Mouse (Mus musculus): Measurements from ENCODE around the gene Bcorl1. TPM values are rescaled to one million over a fixed set of nuclear protein-coding genes. Genes with fewer than 3 reads are reported as not detected.

Gene Bcorl1
- polyA plus RNA-seq, 1 experiment: 3.7 TPM

DNA sequence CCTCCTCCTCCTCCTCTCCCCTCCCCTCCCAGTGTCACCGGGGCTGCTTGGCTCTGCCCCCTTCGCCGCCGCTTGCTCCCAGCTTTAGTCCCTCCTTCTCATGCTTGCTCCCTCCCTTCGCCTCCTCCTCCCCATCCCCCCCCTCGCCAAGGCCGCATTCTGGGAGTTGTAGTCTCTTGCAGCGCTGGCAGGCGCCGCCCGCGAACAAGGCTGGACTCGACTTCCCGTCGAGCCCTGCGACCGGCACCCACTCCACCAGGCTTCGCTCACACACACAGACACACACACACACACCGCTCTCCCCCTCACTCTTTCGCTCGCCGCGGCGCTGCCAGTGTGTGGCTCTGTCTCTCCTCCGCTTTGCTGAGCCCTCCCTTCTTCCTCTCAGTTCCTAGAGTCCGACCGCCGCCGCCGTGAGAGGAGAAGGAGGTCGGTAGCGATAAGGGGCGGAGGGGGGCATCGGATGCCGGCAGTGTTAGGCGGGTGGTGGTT is 2.3 kb downstream of the Bcorl1 start:
- H3K79me2 ChIP-seq (ENCODE audit: control insufficient read depth, insufficient read depth): no peaks in the 10 kb centered on the region
- peak overlapping the region; percentile 74 for H3ac ChIP-seq (ENCODE audit: control insufficient read depth, insufficient read length, low read depth)
- no peak for TF ChIP-seq FOSL1 (IDR thresholded peaks at IDR 0.05; ENCODE audit: insufficient read depth, low read length, poor library complexity, severe bottlenecking)
- peaks cover 2% of the 10 kb centered on the region for H3K79me3 ChIP-seq (ENCODE audit: low read depth)
- H3K36me3 ChIP-seq (ENCODE audit: control insufficient read depth, insufficient read depth): no peaks in the 10 kb centered on the region
- H3K27me3 ChIP-seq (ENCODE audit: control insufficient read depth, insufficient read depth, insufficient read length): no peaks in the 10 kb centered on the region
- peak overlapping the region; percentile 43 for H3K4me3 ChIP-seq (ENCODE audit: insufficient read depth, poor library complexity, severe bottlenecking)

DNA sequence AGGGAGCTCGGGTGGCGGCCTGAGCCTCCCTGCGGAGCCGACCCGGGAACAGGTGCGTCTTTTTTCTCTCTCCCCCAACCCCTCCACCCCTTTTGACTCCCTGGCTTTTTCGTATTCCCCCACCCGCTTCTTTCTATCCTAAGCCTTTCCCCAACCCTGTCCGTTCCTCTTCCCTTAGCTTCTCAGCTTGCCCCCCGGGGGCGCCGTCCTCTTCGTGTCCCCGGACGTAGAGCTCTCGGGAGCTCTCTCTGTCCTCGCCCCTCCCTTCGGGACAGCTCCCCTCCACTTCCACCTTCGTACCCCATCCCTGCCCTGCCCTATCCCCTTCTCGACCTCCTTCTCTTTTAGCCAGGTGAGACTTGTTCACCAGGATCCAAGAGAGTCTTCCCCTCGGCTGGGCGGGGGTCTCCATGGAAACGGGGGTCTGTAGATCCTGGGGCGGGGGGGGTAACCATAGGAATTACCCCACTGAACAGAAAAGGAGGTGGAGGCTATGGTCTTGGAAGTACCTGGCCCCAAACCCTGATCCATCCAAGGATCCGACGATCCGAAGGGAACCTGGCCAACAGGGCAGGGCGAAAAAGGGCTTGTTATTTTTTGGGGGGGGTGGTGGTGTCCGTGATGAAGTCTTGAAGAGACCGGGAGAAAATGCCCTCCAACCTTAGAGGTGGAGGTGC is 2.9 kb downstream of the Bcorl1 start:
- TF ChIP-seq MYOG (IDR thresholded peaks at IDR 0.05; ENCODE audit: control insufficient read depth, extremely low read depth, insufficient read length): no peak
- no peak for TF ChIP-seq CEBPB (IDR thresholded peaks at IDR 0.05; ENCODE audit: low read depth)
- TF ChIP-seq FOSL1 (IDR thresholded peaks at IDR 0.05; ENCODE audit: insufficient read depth, low read length, poor library complexity, severe bottlenecking): no peak
- no peak for TF ChIP-seq MAX (IDR thresholded peaks at IDR 0.05)
- TF ChIP-seq USF1 (IDR thresholded peaks at IDR 0.05; ENCODE audit: low read depth): no peak
- no peak for TF ChIP-seq MYOD1 (IDR thresholded peaks at IDR 0.05; ENCODE audit: control insufficient read depth, insufficient read length, low read depth)
- TF ChIP-seq CTCF (IDR thresholded peaks at IDR 0.05; ENCODE audit: control insufficient read depth, insufficient read depth, insufficient read length): no peak
- Histone ChIP-seq H3K4me3 (ENCODE audit: insufficient read depth, poor library complexity, severe bottlenecking) (peak overlapping the region; percentile 43), H3K79me2 (ENCODE audit: control insufficient read depth, insufficient read depth) (no peaks in the 10 kb centered on the region), H3K36me3 (ENCODE audit: control insufficient read depth, insufficient read depth) (no peaks in the 10 kb centered on the region), H3ac (ENCODE audit: control insufficient read depth, insufficient read length, low read depth) (peak overlapping the region; percentile 81), H3K27me3 (ENCODE audit: control insufficient read depth, insufficient read depth, insufficient read length) (no peaks in the 10 kb centered on the region), H3K79me3 (ENCODE audit: low read depth) (peaks cover 2% of the 10 kb centered on the region)

DNA sequence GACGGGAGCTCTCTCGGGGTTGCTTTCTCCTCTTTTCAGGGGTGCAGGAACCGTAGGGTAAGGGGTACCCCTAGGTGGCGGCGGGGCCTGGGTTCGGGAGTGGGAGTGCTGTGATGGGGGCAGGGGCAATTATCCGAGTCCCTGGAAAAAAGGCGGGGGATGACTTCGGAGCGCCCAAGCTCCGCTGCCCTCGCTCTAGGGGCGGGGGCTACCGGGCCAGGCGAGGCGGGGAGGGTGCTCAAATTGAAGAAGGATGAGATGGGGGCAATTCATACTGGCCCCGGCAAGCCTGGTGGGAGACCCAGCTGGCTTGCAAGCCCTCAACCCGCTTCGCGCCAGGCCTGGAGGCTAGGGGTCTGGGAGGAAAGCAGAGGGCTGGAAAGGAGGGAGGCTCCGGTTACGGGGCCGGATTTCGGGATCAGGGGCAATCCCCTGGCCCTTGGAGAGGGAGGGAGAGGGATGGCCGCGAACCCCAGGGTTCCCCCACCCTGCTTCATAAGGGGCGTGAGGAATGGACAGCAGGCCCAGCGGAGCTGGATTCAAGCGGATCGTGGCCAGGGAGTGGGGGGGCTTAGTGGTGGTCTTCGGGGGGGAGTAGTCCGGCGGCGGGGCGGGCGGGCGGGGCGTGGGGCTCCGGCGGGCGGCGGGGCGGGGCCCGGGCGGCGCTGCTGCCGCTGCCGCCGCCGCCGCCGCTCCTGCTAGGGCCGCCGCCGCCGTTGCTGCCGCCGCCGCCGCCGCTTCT is 3.7 kb downstream of the Bcorl1 start:
- no peaks in the 10 kb centered on the region for H3K79me2 ChIP-seq (ENCODE audit: control insufficient read depth, insufficient read depth)
- peak overlapping the region; percentile 81 for H3ac ChIP-seq (ENCODE audit: control insufficient read depth, insufficient read length, low read depth)
- TF ChIP-seq MYOD1 (IDR thresholded peaks at IDR 0.05; ENCODE audit: control insufficient read depth, insufficient read length, low read depth): no peak
- TF ChIP-seq MAX (IDR thresholded peaks at IDR 0.05): no peak
- TF ChIP-seq MYOG (IDR thresholded peaks at IDR 0.05; ENCODE audit: control insufficient read depth, extremely low read depth, insufficient read length): no peak
- TF ChIP-seq CEBPB (IDR thresholded peaks at IDR 0.05; ENCODE audit: low read depth): no peak
- no peak for TF ChIP-seq CTCF (IDR thresholded peaks at IDR 0.05; ENCODE audit: control insufficient read depth, insufficient read depth, insufficient read length)
- TF ChIP-seq FOSL1 (IDR thresholded peaks at IDR 0.05; ENCODE audit: insufficient read depth, low read length, poor library complexity, severe bottlenecking): no peak
- TF ChIP-seq USF1 (IDR thresholded peaks at IDR 0.05; ENCODE audit: low read depth): no peak
- H3K27me3 ChIP-seq (ENCODE audit: control insufficient read depth, insufficient read depth, insufficient read length): no peaks in the 10 kb centered on the region
- H3K36me3 ChIP-seq (ENCODE audit: control insufficient read depth, insufficient read depth): no peaks in the 10 kb centered on the region
- H3K79me3 ChIP-seq (ENCODE audit: low read depth): peaks cover 2% of the 10 kb centered on the region
- peak overlapping the region; percentile 43 for H3K4me3 ChIP-seq (ENCODE audit: insufficient read depth, poor library complexity, severe bottlenecking)

DNA sequence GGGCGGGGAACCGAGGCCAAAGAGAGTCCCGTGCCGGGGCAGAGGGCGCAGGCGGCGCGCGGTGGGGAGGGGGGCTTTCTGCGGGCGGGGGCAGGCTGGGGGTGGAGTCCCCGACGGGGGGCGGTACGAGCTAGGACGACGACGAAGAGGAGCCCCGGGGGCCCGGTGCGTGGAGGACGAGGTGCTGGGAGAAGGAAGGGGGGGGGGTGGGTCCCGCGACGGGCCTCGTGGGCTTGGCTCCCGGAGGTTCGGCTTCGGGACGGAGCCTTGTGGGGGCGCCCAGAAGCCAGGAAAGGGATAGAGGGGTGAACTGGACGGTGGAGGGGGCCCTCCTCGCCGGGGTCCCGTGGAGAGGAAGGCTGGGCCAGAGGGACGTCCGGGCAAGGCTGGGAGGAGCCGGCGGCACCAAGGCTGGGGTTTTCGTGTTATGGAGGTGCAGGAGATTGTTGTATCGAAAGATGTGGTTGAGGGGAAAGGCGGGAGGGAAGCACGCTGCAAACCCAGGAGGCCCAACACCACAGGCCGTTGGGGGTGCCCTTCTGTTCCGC is 4.3 kb downstream of the Bcorl1 start:
- H3ac ChIP-seq (ENCODE audit: control insufficient read depth, insufficient read length, low read depth): peak overlapping the region; percentile 38
- H3K79me2 ChIP-seq (ENCODE audit: control insufficient read depth, insufficient read depth): no peaks in the 10 kb centered on the region
- H3K36me3 ChIP-seq (ENCODE audit: control insufficient read depth, insufficient read depth): no peaks in the 10 kb centered on the region
- peak overlapping the region; percentile 28 for H3K4me3 ChIP-seq (ENCODE audit: insufficient read depth, poor library complexity, severe bottlenecking)
- H3K27me3 ChIP-seq (ENCODE audit: control insufficient read depth, insufficient read depth, insufficient read length): no peaks in the 10 kb centered on the region
- no peak for TF ChIP-seq USF1 (IDR thresholded peaks at IDR 0.05; ENCODE audit: low read depth)
- no peak for TF ChIP-seq FOSL1 (IDR thresholded peaks at IDR 0.05; ENCODE audit: insufficient read depth, low read length, poor library complexity, severe bottlenecking)
- no peak for TF ChIP-seq MYOD1 (IDR thresholded peaks at IDR 0.05; ENCODE audit: control insufficient read depth, insufficient read length, low read depth)
- TF ChIP-seq CTCF (IDR thresholded peaks at IDR 0.05; ENCODE audit: control insufficient read depth, insufficient read depth, insufficient read length): no peak
- TF ChIP-seq MAX (IDR thresholded peaks at IDR 0.05): no peak
- no peak for TF ChIP-seq CEBPB (IDR thresholded peaks at IDR 0.05; ENCODE audit: low read depth)
- TF ChIP-seq MYOG (IDR thresholded peaks at IDR 0.05; ENCODE audit: control insufficient read depth, extremely low read depth, insufficient read length): no peak
- H3K79me3 ChIP-seq (ENCODE audit: low read depth): peaks cover 4% of the 10 kb centered on the region

DNA sequence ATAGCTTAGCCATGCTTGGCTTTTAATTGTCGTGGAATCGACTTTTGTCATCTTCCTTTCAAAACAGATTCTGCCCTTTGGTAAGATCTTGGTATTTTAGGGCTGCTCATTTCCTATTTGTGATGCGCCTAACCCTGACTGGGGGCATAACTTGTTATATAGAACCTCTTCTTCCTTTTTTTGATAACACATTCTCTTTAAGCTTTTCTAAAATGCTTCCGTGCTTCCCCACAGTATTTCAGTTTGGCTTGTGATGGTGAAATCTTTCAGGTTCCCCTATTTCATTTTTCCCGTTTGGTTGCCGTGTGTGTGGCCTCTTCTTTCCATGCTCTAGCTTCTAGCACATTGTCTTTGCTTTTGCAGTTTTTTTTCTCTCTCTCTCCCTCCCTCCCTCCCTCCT is 14.2 kb downstream of the Bcorl1 start:
- peaks cover 3% of the 10 kb centered on the region for H3K79me3 ChIP-seq (ENCODE audit: low read depth)
- H3K36me3 ChIP-seq (ENCODE audit: control insufficient read depth, insufficient read depth): no peaks in the 10 kb centered on the region
- no peak overlapping the region for H3ac ChIP-seq (ENCODE audit: control insufficient read depth, insufficient read length, low read depth)
- no peak overlapping the region for H3K4me3 ChIP-seq (ENCODE audit: insufficient read depth, poor library complexity, severe bottlenecking)
- H3K27me3 ChIP-seq (ENCODE audit: control insufficient read depth, insufficient read depth, insufficient read length): no peaks in the 10 kb centered on the region
- H3K79me2 ChIP-seq (ENCODE audit: control insufficient read depth, insufficient read depth): no peaks in the 10 kb centered on the region
- TF ChIP-seq MYOG (IDR thresholded peaks at IDR 0.05; ENCODE audit: control insufficient read depth, extremely low read depth, insufficient read length): no peak
- no peak for TF ChIP-seq CTCF (IDR thresholded peaks at IDR 0.05; ENCODE audit: control insufficient read depth, insufficient read depth, insufficient read length)
- no peak for TF ChIP-seq USF1 (IDR thresholded peaks at IDR 0.05; ENCODE audit: low read depth)
- TF ChIP-seq CEBPB (IDR thresholded peaks at IDR 0.05; ENCODE audit: low read depth): no peak
- no peak for TF ChIP-seq MYOD1 (IDR thresholded peaks at IDR 0.05; ENCODE audit: control insufficient read depth, insufficient read length, low read depth)
- TF ChIP-seq MAX (IDR thresholded peaks at IDR 0.05): no peak
- no peak for TF ChIP-seq FOSL1 (IDR thresholded peaks at IDR 0.05; ENCODE audit: insufficient read depth, low read length, poor library complexity, severe bottlenecking)

Data from C2C12 (cell line).